Mouse (Mus musculus): Measurements from ENCODE around the gene Samd10.

- no peak for TF ChIP-seq CTCF (conservative IDR thresholded peaks at IDR 0.05; ENCODE audit: insufficient read depth, insufficient read length, low read depth, low read length)
- TF ChIP-seq POLR2A (IDR thresholded peaks at IDR 0.05; ENCODE audit: low read depth, low read length), result no peak
Observed at GRCm38 (mm10) chr2:181596221-181596960, 2.6 kb downstream of the Samd10 start.
